Mouse (Mus musculus) liver, postnatal 0 days (tissue): Measurements from ENCODE around the gene Mfn1. TPM values are rescaled to one million over a fixed set of nuclear protein-coding genes. Genes with fewer than 3 reads are reported as not detected.

Experiments used
- ATAC-seq: fragments of 200-750 bp; cut with Nextera tagmentation; 2 replicates; pipeline ENCODE4 v1.8.0; 2017; ENCODE audit warnings: mild to moderate bottlenecking, moderate library complexity
- DNase-seq: peaks from one replicate; pipeline ENCODE4 v3.0.0-alpha.2; 2016
- H3K27ac ChIP-seq: fragments of 300-500 bp; sonication (generic); 2 replicates; pipeline ENCODE4 v1.5.1; 2014; ENCODE audit warnings: antibody characterized with exemption, moderate library complexity, mild to moderate bottlenecking, low read depth
- H3K27me3 ChIP-seq: fragments of 300-500 bp; sonication (generic); 2 replicates; pipeline ENCODE4 v1.6.1; 2014; ENCODE audit warnings: low read length, control low read depth, mixed read lengths; ENCODE audit not compliant: insufficient read depth
- H3K36me3 ChIP-seq: fragments of 300-500 bp; sonication (generic); replicated peaks from 2 replicates; pipeline ENCODE4 v1.6.1; 2014; ENCODE audit warnings: mild to moderate bottlenecking, control low read depth, low read length, moderate library complexity, mixed read lengths; ENCODE audit not compliant: insufficient read depth
- H3K4me1 ChIP-seq: fragments of 300-500 bp; sonication (generic); 2 replicates; pipeline ENCODE4 v1.6.1; 2014; ENCODE audit warnings: antibody characterized with exemption, mild to moderate bottlenecking, control low read depth; ENCODE audit not compliant: insufficient read depth
- H3K4me2 ChIP-seq: fragments of 300-500 bp; sonication (generic); 2 replicates; pipeline ENCODE4 v1.6.1; 2014; ENCODE audit warnings: low read depth, mild to moderate bottlenecking, low read length, moderate library complexity, mixed read lengths
- H3K4me3 ChIP-seq: fragments of 300-500 bp; sonication (generic); 2 replicates; pipeline ENCODE4 v1.5.1; 2014; ENCODE audit warnings: low read depth, low read length
- H3K9ac ChIP-seq: fragments of 300-500 bp; sonication (generic); replicated peaks from 2 replicates; pipeline ENCODE4 v1.6.1; 2014; ENCODE audit warnings: mild to moderate bottlenecking, moderate library complexity
- H3K9me3 ChIP-seq: fragments of 300-500 bp; sonication (generic); 2 replicates; pipeline ENCODE4 v1.6.1; 2016; ENCODE audit warnings: mild to moderate bottlenecking, control low read depth, low read length, mixed read lengths
- CTCF ChIP-seq: sonication (generic); IDR thresholded peaks from 2 replicates; pipeline ENCODE4 v1.5.1; 2016; ENCODE audit warnings: antibody characterized with exemption, low read depth
- EP300 ChIP-seq: IDR thresholded peaks from 2 replicates; pipeline ENCODE4 v1.6.1; 2016; ENCODE audit warnings: antibody characterized with exemption, low read depth, mild to moderate bottlenecking
- WGBS: fragments of 180-500 bp; shearing (Covaris S2); extraction: QIAGEN DNeasy Blood & Tissue Kit; methylation state at CpG from one replicate; pipeline ENCODE4 v1.1.7; 2014; ENCODE audit not compliant: insufficient replicate concordance; 5-methylcytosine and 5-hydroxymethylcytosine counted together
- polyA plus RNA-seq: library from polyadenylated mRNA; unstranded; fragments of >200 nt; fragmentation: Nextera tagmentation; extraction: Ambion mirVana; gene quantifications from 2 replicates; pipeline ENCODE4 v1.2.1, GENCODE M21; 2015

Mfn1 gene
- polyA plus RNA-seq, 1 experiment from 2014 or later, result 19.5 TPM

DNA sequence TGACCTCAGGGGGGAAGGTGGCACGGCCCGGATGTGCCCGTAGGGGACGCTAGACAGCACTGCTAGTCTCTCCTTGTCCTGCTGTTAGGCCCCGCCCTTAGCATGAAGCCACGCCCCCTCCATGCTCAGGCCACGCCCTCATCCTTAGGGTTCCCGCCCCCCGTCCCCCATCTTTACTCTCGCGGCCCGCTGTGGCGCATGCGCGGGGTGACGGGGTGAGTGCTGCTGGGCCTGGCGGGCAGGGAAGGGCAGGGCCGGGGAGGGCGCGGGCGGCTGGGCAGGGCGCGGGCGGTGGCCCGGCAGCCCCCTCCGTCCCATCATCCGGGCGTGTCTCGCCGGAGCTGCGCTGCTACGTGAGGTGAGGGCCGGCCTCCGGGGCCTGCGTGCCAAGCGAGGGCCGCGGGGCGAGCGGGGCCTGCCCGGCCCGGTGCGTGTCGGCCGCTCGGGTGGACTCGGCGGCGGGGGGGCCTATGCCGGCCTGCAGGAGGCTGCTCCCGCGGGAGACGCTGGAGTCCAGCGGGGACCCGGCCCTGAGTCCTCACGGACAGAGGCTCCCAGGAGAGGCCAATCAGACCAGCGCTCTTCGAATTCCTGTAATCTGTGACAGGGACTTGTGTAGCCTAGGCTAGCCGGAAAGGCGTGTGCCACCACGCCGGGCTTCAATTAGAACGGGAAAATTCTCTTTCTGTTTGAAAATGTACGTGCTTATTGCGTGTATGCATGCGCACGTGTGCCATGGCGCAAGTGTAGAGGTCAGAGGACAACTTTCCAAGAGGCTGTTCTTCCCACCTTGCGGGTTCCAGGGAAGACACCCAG lies 18.7 kb upstream of the Mfn1 start:
- TF ChIP-seq EP300 (no peak), CTCF (peak; percentile 92)
- no peaks in the 10 kb centered on the region for H3K27me3 ChIP-seq
- DNase-seq, result peak; percentile 98
- H3K4me2 ChIP-seq, result peak overlapping the region; percentile 78
- no peaks in the 10 kb centered on the region for H3K9me3 ChIP-seq
- H3K4me1 ChIP-seq, result peaks cover 20% of the 10 kb centered on the region
- H3K36me3 ChIP-seq, result peaks cover 5% of the 10 kb centered on the region
- under 1% methylated on average over 62 of the region's 69 CpGs for WGBS
- H3K4me3 ChIP-seq, result peak overlapping the region; percentile 78
- peak overlapping the region; percentile 88 for H3K9ac ChIP-seq
- peak; percentile 96 for ATAC-seq
- peak overlapping the region; percentile 93 for H3K27ac ChIP-seq

DNA sequence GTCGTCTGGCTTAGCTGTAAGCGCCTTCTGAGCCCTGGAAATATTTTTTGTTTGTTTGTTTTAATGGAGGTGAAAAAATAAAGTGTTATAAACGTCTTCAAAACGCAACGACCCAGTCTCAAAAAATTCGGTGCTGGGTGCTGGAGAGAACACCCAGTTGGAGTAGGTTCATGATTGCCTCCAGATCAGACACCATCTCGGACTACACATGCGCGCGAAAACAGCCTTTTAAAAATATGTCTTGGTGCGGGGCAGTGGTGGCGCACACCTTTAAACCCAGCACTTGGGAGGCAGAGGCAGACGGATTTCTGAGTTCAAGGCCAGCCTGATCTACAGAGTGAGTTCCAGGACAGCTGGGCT lies 18.1 kb upstream of the Mfn1 start:
- no peaks in the 10 kb centered on the region for H3K27me3 ChIP-seq
- ATAC-seq (no peak), DNase-seq (no peak)
- H3K4me2 ChIP-seq, result peak overlapping the region; percentile 78
- H3K36me3 ChIP-seq, result peaks cover 11% of the 10 kb centered on the region
- H3K9me3 ChIP-seq, result no peaks in the 10 kb centered on the region
- WGBS, result 3% methylated on average over 13 of the region's 13 CpGs
- TF ChIP-seq CTCF (no peak), EP300 (no peak)
- peaks cover 20% of the 10 kb centered on the region for H3K4me1 ChIP-seq
- peak overlapping the region; percentile 88 for H3K9ac ChIP-seq
- peak overlapping the region; percentile 78 for H3K4me3 ChIP-seq
- peak overlapping the region; percentile 93 for H3K27ac ChIP-seq

DNA sequence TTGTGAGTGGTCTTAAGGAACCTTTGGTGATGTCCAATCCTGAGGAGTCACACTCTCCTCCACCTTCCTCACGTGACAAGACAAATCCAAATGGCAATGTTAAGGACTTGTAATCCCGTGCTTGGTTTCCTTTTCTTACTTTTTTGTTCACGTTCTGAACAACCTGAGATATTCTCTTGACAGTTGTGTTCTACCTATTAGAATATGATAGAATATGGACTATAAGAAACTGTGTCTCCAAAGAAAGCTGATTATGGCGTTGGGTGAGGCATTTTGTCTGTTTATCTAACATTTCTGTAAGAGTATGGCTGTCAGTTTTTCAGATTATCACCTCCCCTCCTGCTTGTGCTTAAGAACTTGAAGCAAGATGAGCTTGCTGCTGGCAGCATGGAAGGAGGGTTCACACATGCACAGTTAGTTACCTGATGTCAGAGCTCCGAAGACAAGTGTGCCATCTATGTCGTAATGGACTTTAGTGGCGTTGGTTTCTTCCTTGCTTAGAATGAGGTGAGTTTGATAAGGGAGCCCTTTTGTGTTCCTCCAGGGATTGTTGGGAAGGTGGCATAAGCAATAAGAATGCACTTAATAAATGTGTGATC lies 16.5 kb upstream of the Mfn1 start:
- peak overlapping the region; percentile 46; the same call in 1 of the 2 replicates for H3K27ac ChIP-seq
- no peaks in the 10 kb centered on the region for H3K27me3 ChIP-seq
- WGBS, result 55% methylated on average over 7 of the region's 7 CpGs
- DNase-seq (no peak), ATAC-seq (no peak)
- H3K9me3 ChIP-seq, result no peaks in the 10 kb centered on the region
- H3K4me1 ChIP-seq, result peaks cover 20% of the 10 kb centered on the region
- H3K4me3 ChIP-seq, result peak overlapping the region; percentile 19; the same call in 1 of the 2 replicates
- peaks cover 25% of the 10 kb centered on the region for H3K36me3 ChIP-seq
- TF ChIP-seq EP300 (no peak; the same call in 1 of the 2 replicates), CTCF (no peak)
- no peak overlapping the region; the same call in 1 of the 2 replicates for H3K9ac ChIP-seq
- H3K4me2 ChIP-seq, result peak overlapping the region; percentile 78

DNA sequence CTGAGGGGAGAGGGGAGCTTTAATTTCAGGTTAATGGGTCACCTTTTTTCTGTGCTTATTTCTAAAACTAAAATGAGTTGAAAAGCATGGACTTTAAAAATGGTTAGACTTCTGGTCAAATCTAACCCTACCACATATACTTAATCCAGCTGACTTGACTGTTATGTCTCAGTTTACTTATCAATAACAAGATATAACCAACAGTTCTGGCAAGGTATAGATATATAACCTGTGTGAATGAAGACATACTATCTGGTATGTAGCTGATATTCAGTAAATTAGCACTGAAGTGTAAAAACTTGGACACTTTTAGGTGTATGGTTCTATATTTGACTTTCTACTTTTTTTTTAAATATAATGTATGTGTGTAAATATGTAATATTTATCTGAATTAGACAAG lies 15.7 kb upstream of the Mfn1 start:
- Histone ChIP-seq H3K27ac (peak overlapping the region; percentile 46; the same call in 1 of the 2 replicates), H3K4me1 (peaks cover 20% of the 10 kb centered on the region), H3K9ac (no peak overlapping the region; the same call in 1 of the 2 replicates), H3K4me2 (peak overlapping the region; percentile 78), H3K36me3 (peaks cover 28% of the 10 kb centered on the region), H3K9me3 (no peaks in the 10 kb centered on the region), H3K4me3 (peak overlapping the region; percentile 19; the same call in 1 of the 2 replicates), H3K27me3 (no peaks in the 10 kb centered on the region)
- DNase-seq (no peak), ATAC-seq (no peak)
- TF ChIP-seq EP300, result peak; percentile 68
- no peak for TF ChIP-seq CTCF

DNA sequence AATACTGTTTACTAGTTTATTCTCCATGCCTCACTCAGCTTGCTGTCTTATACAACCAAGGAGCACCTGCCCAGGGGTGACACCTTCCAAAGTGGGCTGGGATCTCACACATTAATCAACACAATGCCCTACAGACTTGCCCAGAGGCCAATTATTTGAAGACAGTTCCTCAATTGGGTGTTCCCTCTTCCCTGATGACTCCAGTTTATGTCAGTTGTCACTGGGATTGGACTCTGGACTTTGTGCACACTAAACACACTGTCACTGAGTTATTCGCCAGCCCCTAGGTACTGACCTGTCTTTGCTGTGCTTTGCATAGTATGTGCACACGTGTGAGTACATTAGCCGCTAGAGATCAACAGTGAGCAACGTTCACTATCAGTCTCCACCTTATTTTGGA lies 2.1 kb upstream of the Mfn1 start:
- no peaks in the 10 kb centered on the region for H3K4me1 ChIP-seq
- H3K27ac ChIP-seq, result peak overlapping the region; percentile 34; the same call in 1 of the 2 replicates
- no peak overlapping the region for H3K4me2 ChIP-seq
- H3K9ac ChIP-seq, result no peak overlapping the region
- ATAC-seq (no peak), DNase-seq (no peak)
- H3K27me3 ChIP-seq, result no peaks in the 10 kb centered on the region
- peaks cover 7% of the 10 kb centered on the region; the same call in 1 of the 2 replicates for H3K36me3 ChIP-seq
- no peak overlapping the region for H3K4me3 ChIP-seq
- no peak for TF ChIP-seq EP300
- H3K9me3 ChIP-seq, result peaks cover 6% of the 10 kb centered on the region; the same call in 1 of the 2 replicates
- WGBS, result 68% methylated on average over 4 of the region's 4 CpGs

DNA sequence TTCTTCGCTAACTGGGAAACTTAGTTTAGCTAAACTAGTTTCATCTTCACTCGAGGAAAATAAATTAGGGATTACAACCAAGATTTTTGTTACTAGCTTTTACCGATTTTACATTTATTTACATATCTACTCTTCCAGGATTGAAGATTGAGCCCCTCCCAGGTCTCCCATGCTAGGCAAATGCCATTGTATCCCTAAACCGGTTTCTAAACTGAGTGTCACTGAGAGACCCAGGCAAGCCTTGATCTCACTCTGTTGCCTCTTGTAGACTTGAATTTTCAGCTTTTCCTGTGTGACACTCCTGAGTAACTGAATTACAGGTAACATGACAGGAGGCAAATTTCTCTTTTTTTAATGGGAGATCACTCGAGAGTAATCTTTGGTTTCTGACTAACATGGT lies 776 bp downstream of the Mfn1 start:
- peak overlapping the region; percentile 77 for H3K4me3 ChIP-seq
- no peaks in the 10 kb centered on the region for H3K4me1 ChIP-seq
- H3K27ac ChIP-seq, result peak overlapping the region; percentile 89
- peak overlapping the region; percentile 87 for H3K9ac ChIP-seq
- peaks cover 6% of the 10 kb centered on the region; the same call in 1 of the 2 replicates for H3K9me3 ChIP-seq
- DNase-seq, result no peak
- TF ChIP-seq EP300 (no peak), CTCF (no peak)
- ATAC-seq, result no peak
- H3K4me2 ChIP-seq, result peak overlapping the region; percentile 74
- no peaks in the 10 kb centered on the region for H3K27me3 ChIP-seq
- 13% methylated on average over 5 of the region's 5 CpGs for WGBS
- H3K36me3 ChIP-seq, result peaks cover 26% of the 10 kb centered on the region
